Mouse (Mus musculus): ENCODE data around the gene Mast3.

DNA sequence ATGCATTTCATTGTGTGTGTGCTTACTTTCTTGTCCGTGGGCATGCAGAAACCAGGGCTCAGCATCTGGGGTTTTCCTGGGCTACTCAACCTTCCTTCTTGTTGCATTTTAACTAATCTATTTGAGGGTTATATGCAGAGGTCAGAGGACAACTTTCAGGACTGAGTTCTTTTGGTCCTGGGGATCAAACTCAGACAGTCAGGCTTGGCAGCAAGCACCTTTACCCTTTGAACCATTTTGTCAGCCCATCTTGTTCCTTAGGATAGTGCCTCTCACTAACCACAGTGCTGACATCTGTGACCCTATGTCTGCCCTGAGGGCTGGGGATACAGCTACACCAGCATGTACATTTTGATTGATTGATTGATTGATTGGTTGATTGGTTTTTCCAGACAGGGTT lies 22.9 kb upstream of the Mast3 start:
- no peak for TF ChIP-seq GATA1 (IDR thresholded peaks at IDR 0.05; ENCODE audit: low read length)
- no peak for TF ChIP-seq TAL1 (IDR thresholded peaks at IDR 0.05; ENCODE audit: low read length)

All from erythroblast, embryonic 14.5 days (primary cell).